Mouse (Mus musculus) cerebellum, adult 2 months (tissue): ENCODE data around the gene Coro1a.

Experiments
- CTCF ChIP-seq: fragments of 200-500 bp; IDR thresholded peaks from 2 replicates; pipeline ENCODE4 v1.5.1; 2011; ENCODE audit warnings: low read depth, mild to moderate bottlenecking, control low read depth, low read length, moderate library complexity, borderline replicate concordance; ENCODE audit not compliant: insufficient read depth
- POLR2A ChIP-seq: fragments of 200-500 bp; IDR thresholded peaks from 2 replicates; pipeline ENCODE4 v1.6.1; 2011; ENCODE audit warnings: low read length, control low read depth, borderline replicate concordance; ENCODE audit not compliant: insufficient read depth

DNA sequence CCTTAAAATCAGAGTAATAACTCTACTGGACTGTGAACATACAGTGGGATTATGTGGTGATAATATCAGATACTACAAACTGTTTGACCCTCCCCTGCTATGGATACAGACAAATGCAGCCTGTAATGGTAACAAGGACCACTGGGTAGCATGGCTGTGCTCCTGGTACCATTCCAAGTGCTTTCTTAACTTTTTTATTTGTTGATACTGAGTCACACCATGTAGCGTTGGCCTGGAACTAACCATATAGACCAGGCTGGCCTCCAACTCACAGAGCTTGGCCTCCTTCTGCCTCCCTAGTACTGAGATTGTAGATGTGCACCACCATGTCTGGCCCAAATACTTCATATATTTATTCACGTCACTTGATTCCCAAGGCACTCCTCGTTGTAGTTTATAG lies 42.3 kb downstream of the Coro1a start:
- TF ChIP-seq POLR2A: no peak
- TF ChIP-seq CTCF: no peak
